Mouse (Mus musculus) skeletal muscle tissue, adult 2 months (tissue): ENCODE data around the gene Lrrc23.
"Not testable (repeated sequence)": the region's sequence is repeated elsewhere in the genome, so short reads cannot be mapped to it uniquely, and the experiment has no call there.

Source experiments
- DNase-seq: peaks from one replicate; pipeline ENCODE4 v3.0.0-alpha.2; 2012; ENCODE audit warnings: low read depth, low spot score

The Lrrc23 gene

GRCm38 (mm10) chr6:124779222-124779983 is at the start of gene Lrrc23:
Gene Lrrc23, minus strand, starts transcription at chr6:124779727.
- DNase-seq: no peak

DNA sequence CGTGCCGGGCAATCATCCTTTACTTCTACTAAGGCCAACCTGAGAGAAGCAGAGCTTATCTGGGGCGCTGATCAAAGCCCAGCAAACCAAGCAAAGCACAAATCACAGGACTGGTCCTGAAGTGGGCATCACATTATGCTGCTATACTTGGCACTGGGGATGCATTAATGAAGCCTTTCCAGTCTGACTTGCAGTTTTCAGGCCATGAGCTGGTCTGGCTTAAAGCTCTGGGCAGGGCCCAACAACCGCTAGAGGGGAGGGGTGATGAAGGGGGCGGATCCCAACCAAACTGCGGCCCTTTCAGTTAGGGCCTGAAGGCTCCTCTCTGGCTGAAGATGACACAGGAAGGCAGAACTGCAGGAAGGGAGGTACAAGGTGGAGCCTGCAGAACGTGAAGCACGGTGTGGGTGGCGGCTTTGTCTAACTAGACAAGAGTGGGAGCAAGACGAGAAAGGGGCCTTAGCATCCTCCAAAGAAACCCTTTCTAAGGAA is 48.6 kb upstream of the Lrrc23 start:
- no peak for DNase-seq

- no peak for DNase-seq
Observed at GRCm38 (mm10) chr6:124822049-124822448, 42.5 kb upstream of the Lrrc23 start.

- no peak for DNase-seq
Observed at GRCm38 (mm10) chr6:124820891-124821290, 41.4 kb upstream of the Lrrc23 start.

DNA sequence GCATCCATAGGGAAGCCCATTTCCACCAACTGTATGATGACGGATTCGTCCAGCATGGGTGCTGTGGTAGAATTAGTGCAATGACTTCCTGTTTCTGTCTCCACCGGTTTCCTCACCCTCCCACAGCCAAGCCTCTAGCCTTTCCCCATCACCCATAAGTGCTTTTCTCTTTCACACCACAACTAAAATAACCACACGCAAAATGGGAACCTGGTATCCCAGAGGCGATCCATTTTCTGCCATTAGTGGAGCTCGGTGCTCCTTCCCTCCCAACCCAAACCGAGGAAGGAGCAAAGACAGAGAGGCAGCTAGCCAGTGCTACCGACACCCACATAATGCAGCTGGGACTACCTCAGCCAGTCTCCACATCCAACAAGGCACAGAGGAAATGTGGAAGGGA is 38.4 kb upstream of the Lrrc23 start:
- DNase-seq: no peak

DNA sequence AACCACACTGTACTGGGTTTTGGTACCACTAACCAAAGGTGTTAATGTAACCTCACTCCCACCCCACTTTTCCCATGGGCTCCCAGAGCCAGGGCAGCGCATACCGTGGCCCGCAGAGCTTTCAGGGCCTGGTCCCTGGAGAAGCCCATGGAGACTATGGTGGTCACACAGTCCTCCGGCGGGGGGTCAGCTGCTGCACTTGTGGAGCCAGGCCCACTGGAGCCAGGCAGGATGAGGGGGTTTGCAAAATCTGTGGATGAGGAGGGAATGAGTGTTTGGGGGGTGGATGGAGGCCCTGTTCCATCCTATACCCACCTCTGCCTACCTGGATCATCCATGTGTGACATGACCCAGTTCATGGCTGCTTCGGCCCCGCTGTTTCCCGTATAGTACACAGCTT is 38.0 kb upstream of the Lrrc23 start:
- no peak for DNase-seq

DNA sequence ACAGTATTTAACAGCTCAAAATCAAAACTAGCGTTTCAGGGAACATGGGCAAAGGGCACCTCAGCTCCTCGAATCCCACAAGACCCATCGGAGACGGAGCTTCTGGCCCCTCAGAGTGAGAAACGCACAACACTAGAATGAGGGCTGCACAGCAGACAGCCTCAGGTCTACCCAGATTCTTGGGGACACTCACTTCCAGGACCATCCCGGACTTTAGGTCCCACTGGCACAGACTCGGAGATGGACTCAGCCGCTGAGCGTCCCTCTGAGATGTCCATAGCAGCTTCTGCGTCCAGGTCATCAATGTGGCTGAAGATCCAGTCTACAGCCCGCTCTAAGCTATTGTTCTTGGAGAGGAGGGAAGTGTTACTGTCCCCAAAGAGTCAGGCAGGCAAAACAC is 37.6 kb upstream of the Lrrc23 start:
- DNase-seq: no peak

DNA sequence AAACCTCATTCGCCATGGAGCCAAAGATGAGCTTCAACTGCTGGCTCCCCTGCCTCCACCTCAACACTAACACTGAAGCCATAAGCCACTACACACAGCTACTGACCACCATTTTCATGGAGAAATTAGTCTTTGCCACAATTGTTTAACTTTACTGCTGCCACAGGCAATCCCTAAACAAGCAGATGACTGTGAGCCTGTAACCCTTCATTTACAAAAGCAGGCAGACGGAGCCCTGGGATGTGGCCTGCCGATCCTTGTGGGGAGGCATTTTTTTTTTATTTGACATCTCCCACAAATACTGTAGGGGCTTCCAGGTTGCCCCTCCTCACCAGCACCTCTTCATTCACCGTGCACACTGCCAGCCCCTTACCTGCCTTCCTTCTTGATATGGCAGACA is 37.1 kb upstream of the Lrrc23 start:
- no peak for DNase-seq

- no peak for DNase-seq
Observed at GRCm38 (mm10) chr6:124814858-124815774, 35.6 kb upstream of the Lrrc23 start.

DNA sequence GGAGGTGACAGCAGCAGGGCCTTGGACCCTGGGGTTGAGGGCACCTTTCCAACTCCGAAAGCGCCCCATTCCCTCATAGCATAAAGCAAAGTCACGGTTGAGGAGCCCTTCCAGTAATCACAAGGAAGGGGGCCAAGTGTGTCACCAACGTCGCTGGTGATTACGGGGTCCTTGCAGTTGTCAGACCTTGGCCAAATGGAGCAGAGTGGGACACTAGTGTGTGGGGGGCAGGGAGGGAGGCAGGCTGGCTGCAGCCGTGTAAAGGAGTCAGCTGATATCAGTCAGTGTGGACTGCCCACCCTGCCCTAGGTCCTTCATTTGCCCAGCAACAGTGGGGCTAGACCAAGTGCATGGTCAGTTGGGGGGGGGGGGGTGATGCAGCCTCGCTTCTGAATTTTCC is 34.9 kb upstream of the Lrrc23 start:
- DNase-seq: peak; percentile 47

DNA sequence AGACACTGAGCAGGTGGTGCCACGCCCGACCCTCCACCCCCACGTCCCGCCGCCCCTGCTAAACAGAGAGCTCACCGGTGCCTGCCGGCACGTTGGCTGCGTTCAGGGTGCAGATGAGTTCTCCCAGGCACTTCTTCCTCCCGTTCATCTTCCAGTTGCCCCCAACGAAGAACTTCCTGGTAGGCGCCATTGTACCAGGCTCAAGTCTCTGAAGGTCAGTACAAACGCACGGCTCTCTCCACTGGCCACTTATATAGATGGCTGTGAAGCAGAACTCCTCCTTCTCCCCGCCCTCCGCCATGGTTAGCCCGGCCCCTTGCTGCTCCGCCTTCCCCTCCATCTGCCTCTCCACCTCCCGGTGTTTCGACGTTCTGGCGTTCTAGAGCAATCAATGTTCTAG is 34.4 kb upstream of the Lrrc23 start, which contains the start of gene Tpi1:
Gene Tpi1 (minus strand): TSS at position 364 of the 400 bp plus-strand sequence.
- DNase-seq: peak; percentile 96

- peak; percentile 89 for DNase-seq
Observed at GRCm38 (mm10) chr6:124813496-124813895, 34.0 kb upstream of the Lrrc23 start.

- DNase-seq: peak; percentile 88
Observed at GRCm38 (mm10) chr6:124812848-124813247, 33.3 kb upstream of the Lrrc23 start.

GRCm38 (mm10) chr6:124811701-124812560 is 32.4 kb upstream of the Lrrc23 start:
- no peak for DNase-seq

GRCm38 (mm10) chr6:124811403-124811665 is 31.8 kb upstream of the Lrrc23 start:
- no peak for DNase-seq

- not testable (repeated sequence) for DNase-seq
Observed at GRCm38 (mm10) chr6:124810566-124811402, 31.3 kb upstream of the Lrrc23 start.

DNA sequence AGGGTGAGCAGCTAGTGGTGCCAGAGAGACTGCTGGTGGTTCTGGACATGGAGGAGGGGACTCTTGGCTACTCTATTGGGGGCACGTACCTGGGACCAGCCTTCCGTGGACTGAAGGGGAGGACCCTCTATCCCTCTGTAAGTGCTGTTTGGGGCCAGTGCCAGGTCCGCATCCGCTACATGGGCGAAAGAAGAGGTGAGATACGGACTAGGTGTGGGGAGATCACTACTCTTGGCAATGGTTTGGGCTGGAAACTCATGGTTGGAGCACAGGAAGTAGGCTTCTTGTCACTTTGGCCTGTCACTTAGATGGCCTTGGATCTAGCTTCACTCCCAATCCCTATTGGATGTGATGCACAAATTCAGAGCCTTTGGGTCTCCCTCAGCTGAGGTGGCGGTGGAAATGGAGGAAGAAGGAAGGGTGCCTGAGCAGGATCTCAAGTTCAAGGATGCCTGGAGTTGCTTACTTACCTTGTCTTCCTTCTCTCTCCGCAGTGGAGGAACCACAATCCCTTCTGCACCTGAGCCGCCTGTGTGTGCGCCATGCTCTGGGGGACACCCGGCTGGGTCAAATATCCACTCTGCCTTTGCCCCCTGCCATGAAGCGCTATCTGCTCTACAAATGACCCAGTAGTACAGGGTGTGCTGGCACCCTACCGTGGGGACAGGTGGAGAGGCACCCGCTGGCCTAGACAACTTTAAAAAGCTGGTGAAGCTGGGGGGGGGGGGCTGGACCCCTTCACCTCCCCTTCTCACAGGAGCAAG is 30.4 kb upstream of the Lrrc23 start:
- DNase-seq: no peak

- DNase-seq: peak; percentile 75
Observed at GRCm38 (mm10) chr6:124809052-124809774, 29.7 kb upstream of the Lrrc23 start.

- DNase-seq: peak; percentile 60
Observed at GRCm38 (mm10) chr6:124808358-124809012, 29.0 kb upstream of the Lrrc23 start, which contains the start of gene Spsb2. Gene Spsb2, plus strand, starts transcription at chr6:124808661.
